Mouse (Mus musculus) forebrain, embryonic 14.5 days (tissue): ENCODE results near the gene Aatk. TPM values are rescaled to one million over a fixed set of nuclear protein-coding genes. Genes with fewer than 3 reads are reported as not detected.
A peak's percentile ranks its signal among the peaks of the same experiment; 100 is the strongest.

Experiments used
- ATAC-seq: fragments of 200-750 bp; cut with Nextera tagmentation; 2 replicates; pipeline ENCODE4 v1.8.0; 2017; ENCODE audit warnings: mild to moderate bottlenecking, moderate library complexity
- DNase-seq: peaks from one replicate; pipeline ENCODE4 v3.0.0-alpha.2; 2015; ENCODE audit warnings: low spot score
- H3K27ac ChIP-seq: fragments of 300-500 bp; sonication (generic); 2 replicates; pipeline ENCODE4 v1.5.1; 2014; ENCODE audit warnings: low read depth, mild to moderate bottlenecking, control low read depth, low read length, moderate library complexity
- H3K27me3 ChIP-seq: fragments of 300-500 bp; sonication (generic); replicated peaks from 2 replicates; pipeline ENCODE4 v1.6.1; 2014; ENCODE audit warnings: low read length, control low read depth, mixed read lengths; ENCODE audit not compliant: control insufficient read depth, insufficient read depth
- H3K36me3 ChIP-seq: fragments of 300-500 bp; sonication (generic); 2 replicates; pipeline ENCODE4 v1.6.1; 2014; ENCODE audit warnings: low read length, control low read depth; ENCODE audit not compliant: control insufficient read depth, insufficient read depth
- H3K4me1 ChIP-seq: fragments of 300-500 bp; sonication (generic); 2 replicates; pipeline ENCODE4 v1.6.1; 2014; ENCODE audit warnings: antibody characterized with exemption, low read length, control low read depth; ENCODE audit not compliant: control insufficient read depth, insufficient read depth
- H3K4me2 ChIP-seq: fragments of 300-500 bp; sonication (generic); 2 replicates; pipeline ENCODE4 v1.6.1; 2014; ENCODE audit warnings: mild to moderate bottlenecking, control low read depth, low read length
- H3K4me3 ChIP-seq: fragments of 300-500 bp; sonication (generic); 2 replicates; pipeline ENCODE4 v1.5.1; 2014; ENCODE audit warnings: low read depth, low read length, control low read depth
- H3K9ac ChIP-seq: fragments of 300-500 bp; sonication (generic); 2 replicates; pipeline ENCODE4 v1.6.1; 2014; ENCODE audit warnings: mild to moderate bottlenecking, low read length, control low read depth, moderate library complexity
- H3K9me3 ChIP-seq: fragments of 300-500 bp; sonication (generic); replicated peaks from 2 replicates; pipeline ENCODE4 v1.6.1; 2016; ENCODE audit warnings: low read length, control low read depth, mixed read lengths; ENCODE audit not compliant: control insufficient read depth
- WGBS: fragments of 180-500 bp; shearing (Covaris S2); extraction: QIAGEN DNeasy Blood & Tissue Kit; methylation state at CpG from one replicate; pipeline ENCODE4 v1.1.7; 2014; 5-methylcytosine and 5-hydroxymethylcytosine counted together
- polyA plus RNA-seq: library from polyadenylated mRNA; unstranded; fragments of >200 nt; fragmentation: Nextera tagmentation; extraction: Ambion mirVana; gene quantifications from 2 replicates; pipeline ENCODE4 v1.2.1, GENCODE M21; 2014

The Aatk gene
- polyA plus RNA-seq, 1 experiment from 2014 or later = 10.9 TPM

GRCm38 (mm10) chr11:119991338-119991678 lies 55.7 kb downstream of the Aatk start:
- Histone ChIP-seq H3K4me2 (no peak overlapping the region), H3K9ac (0 out of 2 replicates have a peak overlapping the region, but pooled peaks have one; percentile 17), H3K36me3 (no peaks in the 10 kb centered on the region), H3K4me3 (no peak overlapping the region), H3K27me3 (no peaks in the 10 kb centered on the region), H3K4me1 (peaks cover 18% of the 10 kb centered on the region), H3K9me3 (no peaks in the 10 kb centered on the region), H3K27ac (no peak overlapping the region)
- peak; percentile 93 for DNase-seq
- WGBS = 10% methylated on average over 10 of the region's 10 CpGs
- peak; percentile 91 for ATAC-seq

- H3K9ac ChIP-seq = 0 out of 2 replicates have a peak overlapping the region, but pooled peaks have one; percentile 17
- H3K4me3 ChIP-seq = no peak overlapping the region
- H3K9me3 ChIP-seq = no peaks in the 10 kb centered on the region
- no peak overlapping the region for H3K4me2 ChIP-seq
- ATAC-seq (no peak; the same call in 1 of the 2 replicates), DNase-seq (no peak)
- no peaks in the 10 kb centered on the region for H3K27me3 ChIP-seq
- peaks cover 18% of the 10 kb centered on the region for H3K4me1 ChIP-seq
- H3K36me3 ChIP-seq = no peaks in the 10 kb centered on the region
- no peak overlapping the region for H3K27ac ChIP-seq
- 54% methylated on average over 10 of the region's 10 CpGs for WGBS
Measured at GRCm38 (mm10) chr11:119990658-119991337, 56.2 kb downstream of the Aatk start.

- peak; percentile 76 for DNase-seq
- Histone ChIP-seq H3K4me2 (no peak overlapping the region), H3K4me3 (no peak overlapping the region), H3K4me1 (peaks cover 18% of the 10 kb centered on the region), H3K36me3 (no peaks in the 10 kb centered on the region), H3K9me3 (no peaks in the 10 kb centered on the region), H3K9ac (no peak overlapping the region), H3K27ac (no peak overlapping the region), H3K27me3 (no peaks in the 10 kb centered on the region)
- ATAC-seq = peak; percentile 57
- 17% methylated on average over 10 of the region's 10 CpGs for WGBS
Measured at GRCm38 (mm10) chr11:119989115-119989564, 57.8 kb downstream of the Aatk start.

- Histone ChIP-seq H3K9me3 (no peaks in the 10 kb centered on the region), H3K4me3 (no peak overlapping the region), H3K27ac (no peak overlapping the region), H3K27me3 (no peaks in the 10 kb centered on the region), H3K9ac (no peak overlapping the region; the same call in 1 of the 2 replicates), H3K4me1 (peaks cover 18% of the 10 kb centered on the region), H3K4me2 (no peak overlapping the region), H3K36me3 (no peaks in the 10 kb centered on the region)
- 86% methylated on average over 7 of the region's 7 CpGs for WGBS
- ATAC-seq (no peak), DNase-seq (no peak)
Measured at GRCm38 (mm10) chr11:119988391-119988790, 58.6 kb downstream of the Aatk start.

GRCm38 (mm10) chr11:119987876-119988275 lies 59.1 kb downstream of the Aatk start:
- H3K4me1 ChIP-seq = peaks cover 18% of the 10 kb centered on the region
- no peak overlapping the region; the same call in 1 of the 2 replicates for H3K9ac ChIP-seq
- H3K36me3 ChIP-seq = no peaks in the 10 kb centered on the region
- no peak overlapping the region for H3K4me3 ChIP-seq
- WGBS = 75% methylated on average over 7 of the region's 7 CpGs
- H3K4me2 ChIP-seq = no peak overlapping the region
- no peaks in the 10 kb centered on the region for H3K27me3 ChIP-seq
- ATAC-seq (no peak), DNase-seq (no peak)
- H3K27ac ChIP-seq = no peak overlapping the region
- H3K9me3 ChIP-seq = no peaks in the 10 kb centered on the region

GRCm38 (mm10) chr11:119986751-119987425 lies 60.1 kb downstream of the Aatk start:
- Histone ChIP-seq H3K4me2 (no peak overlapping the region), H3K9me3 (no peaks in the 10 kb centered on the region), H3K36me3 (0 out of 2 replicates have a peak, but pooled peaks cover 4% of the 10 kb centered on the region), H3K4me3 (no peak overlapping the region), H3K27ac (no peak overlapping the region), H3K9ac (no peak overlapping the region), H3K27me3 (no peaks in the 10 kb centered on the region), H3K4me1 (peaks cover 18% of the 10 kb centered on the region)
- no peak for DNase-seq
- ATAC-seq = no peak
- WGBS = 86% methylated on average over 9 of the region's 9 CpGs

GRCm38 (mm10) chr11:119983151-119983550 lies 63.8 kb downstream of the Aatk start:
- no peak for ATAC-seq
- H3K36me3 ChIP-seq = 0 out of 2 replicates have a peak, but pooled peaks cover 4% of the 10 kb centered on the region
- 87% methylated on average over 2 of the region's 2 CpGs for WGBS
- no peak overlapping the region for H3K4me2 ChIP-seq
- no peaks in the 10 kb centered on the region for H3K27me3 ChIP-seq
- no peak overlapping the region for H3K4me3 ChIP-seq
- H3K27ac ChIP-seq = no peak overlapping the region
- DNase-seq = no peak
- no peaks in the 10 kb centered on the region for H3K4me1 ChIP-seq
- no peak overlapping the region for H3K9ac ChIP-seq
- no peaks in the 10 kb centered on the region for H3K9me3 ChIP-seq

- ATAC-seq = no peak
- no peaks in the 10 kb centered on the region for H3K27me3 ChIP-seq
- WGBS = 85% methylated on average over 3 of the region's 3 CpGs
Measured at GRCm38 (mm10) chr11:119982236-119982635, 64.7 kb downstream of the Aatk start.

GRCm38 (mm10) chr11:119981769-119982168 lies 65.2 kb downstream of the Aatk start:
- Histone ChIP-seq H3K9me3 (no peaks in the 10 kb centered on the region), H3K9ac (no peak overlapping the region), H3K27me3 (no peaks in the 10 kb centered on the region), H3K4me1 (no peaks in the 10 kb centered on the region), H3K36me3 (0 out of 2 replicates have a peak, but pooled peaks cover 4% of the 10 kb centered on the region), H3K27ac (no peak overlapping the region), H3K4me2 (no peak overlapping the region), H3K4me3 (no peak overlapping the region)
- ATAC-seq = no peak
- 81% methylated on average over 3 of the region's 3 CpGs for WGBS
- no peak for DNase-seq

More at GRCm38 (mm10) chr11:119982236-119982635, 64.7 kb downstream of the Aatk start:
- Histone ChIP-seq H3K9me3 (no peaks in the 10 kb centered on the region), H3K4me3 (no peak overlapping the region), H3K4me2 (no peak overlapping the region), H3K27ac (no peak overlapping the region), H3K36me3 (0 out of 2 replicates have a peak, but pooled peaks cover 4% of the 10 kb centered on the region), H3K4me1 (no peaks in the 10 kb centered on the region), H3K9ac (no peak overlapping the region)
- no peak for DNase-seq
